Mouse (Mus musculus) B cell, adult 67 days (primary cell): Measurements from ENCODE around the gene Sell. TPM values are rescaled to one million over a fixed set of nuclear protein-coding genes. Genes with fewer than 3 reads are reported as not detected.

Experiments used
- total RNA-seq, 2 experiments: library from RNA; stranded (reverse); gene quantifications; 4 replicates each; pipeline ENCODE4 v1.2.4; 2023

Gene Sell
- total RNA-seq, result 100 to 1,000 TPM; 589 to 666 TPM

GRCm38 (mm10) chr1:164061925-164062324, at the start of gene Sell:
Sell (plus strand) TSS chr1:164061982.

GRCm38 (mm10) chr1:164047934-164048333, 13.8 kb upstream of the Sell start, which contains the start of gene Sele:
Sele (plus strand) TSS chr1:164048234.

GRCm38 (mm10) chr1:164114947-164115493, 53.2 kb downstream of the Sell start, which contains the start of gene Selp:
Selp (plus strand) TSS chr1:164115264.

Other genes starting within 250 kb of the Sell start
- gene Scyl3, start 132.9 kb upstream of the Sell start, total RNA-seq, result 10 to 100 TPM; 37.7 to 45.7 TPM
- 10 to 100 TPM in 1 of 2 experiments, 1 to 10 TPM in 1; 9.4 to 10.4 TPM for gene BC055324, start 67.2 kb upstream of the Sell start, total RNA-seq
- 10 to 100 TPM in 1 of 2 experiments, 1 to 10 TPM in 1; 6.2 to 10.4 TPM for gene Mettl18, start 67.1 kb upstream of the Sell start, total RNA-seq
- gene Sele, start 13.7 kb upstream of the Sell start, total RNA-seq, result not detected
- gene Selp, start 53.3 kb downstream of the Sell start, total RNA-seq, result 1 to 10 TPM in 1 of 2 experiments, under 1 TPM in 1; 0.81 to 1.8 TPM
- under 1 TPM; 0.39 to 0.61 TPM for gene F5, start 89.9 kb downstream of the Sell start, total RNA-seq
- gene Slc19a2, start 187.1 kb downstream of the Sell start, total RNA-seq, result 10 to 100 TPM in 1 of 2 experiments, 1 to 10 TPM in 1; 8.6 to 10.7 TPM
- 1 to 10 TPM; 6.0 to 7.4 TPM for gene Ccdc181, start 213.6 kb downstream of the Sell start, total RNA-seq
- gene Nme7, start 242.1 kb downstream of the Sell start, total RNA-seq, result 10 to 100 TPM; 10.6 to 11.8 TPM
- gene Blzf1, start 245.5 kb downstream of the Sell start, total RNA-seq, result 10 to 100 TPM; 22.2 to 24.9 TPM